Mouse (Mus musculus) 3T3-L1 (cell line): ENCODE results near the gene Itpr1.
"Not testable (repeated sequence)": the region's sequence is repeated elsewhere in the genome, so short reads cannot be mapped to it uniquely, and the experiment has no call there.

Source experiments
- DNase-seq: peaks from one replicate; pipeline ENCODE4 v3.0.0-alpha.2; 2015; ENCODE audit warnings: low read depth, low spot score

Itpr1 gene

GRCm38 (mm10) chr6:108545464-108545863 is 332.6 kb downstream of the Itpr1 start:
- DNase-seq, result no peak

DNA sequence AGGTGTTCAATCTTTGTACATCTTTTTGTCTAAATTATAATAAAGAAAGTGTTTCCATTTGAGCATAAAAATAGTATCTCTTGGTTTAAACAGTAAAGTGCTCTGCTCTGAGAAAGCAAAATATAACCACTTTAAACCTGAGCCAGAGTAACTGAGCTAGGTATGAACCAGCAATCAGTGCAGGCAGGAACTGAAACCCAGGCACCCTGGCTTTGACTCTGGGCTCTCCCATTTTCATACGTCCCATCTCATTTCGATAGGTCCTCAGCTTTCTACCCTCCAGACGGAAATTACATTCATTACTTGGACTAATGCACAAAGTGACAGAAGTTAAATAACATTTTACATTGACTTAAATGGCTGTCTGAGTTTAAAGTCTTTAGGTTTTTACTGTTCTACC is 335.5 kb downstream of the Itpr1 start:
- no peak for DNase-seq

- DNase-seq, result no peak
Observed at GRCm38 (mm10) chr6:108549495-108549935, 336.6 kb downstream of the Itpr1 start.

DNA sequence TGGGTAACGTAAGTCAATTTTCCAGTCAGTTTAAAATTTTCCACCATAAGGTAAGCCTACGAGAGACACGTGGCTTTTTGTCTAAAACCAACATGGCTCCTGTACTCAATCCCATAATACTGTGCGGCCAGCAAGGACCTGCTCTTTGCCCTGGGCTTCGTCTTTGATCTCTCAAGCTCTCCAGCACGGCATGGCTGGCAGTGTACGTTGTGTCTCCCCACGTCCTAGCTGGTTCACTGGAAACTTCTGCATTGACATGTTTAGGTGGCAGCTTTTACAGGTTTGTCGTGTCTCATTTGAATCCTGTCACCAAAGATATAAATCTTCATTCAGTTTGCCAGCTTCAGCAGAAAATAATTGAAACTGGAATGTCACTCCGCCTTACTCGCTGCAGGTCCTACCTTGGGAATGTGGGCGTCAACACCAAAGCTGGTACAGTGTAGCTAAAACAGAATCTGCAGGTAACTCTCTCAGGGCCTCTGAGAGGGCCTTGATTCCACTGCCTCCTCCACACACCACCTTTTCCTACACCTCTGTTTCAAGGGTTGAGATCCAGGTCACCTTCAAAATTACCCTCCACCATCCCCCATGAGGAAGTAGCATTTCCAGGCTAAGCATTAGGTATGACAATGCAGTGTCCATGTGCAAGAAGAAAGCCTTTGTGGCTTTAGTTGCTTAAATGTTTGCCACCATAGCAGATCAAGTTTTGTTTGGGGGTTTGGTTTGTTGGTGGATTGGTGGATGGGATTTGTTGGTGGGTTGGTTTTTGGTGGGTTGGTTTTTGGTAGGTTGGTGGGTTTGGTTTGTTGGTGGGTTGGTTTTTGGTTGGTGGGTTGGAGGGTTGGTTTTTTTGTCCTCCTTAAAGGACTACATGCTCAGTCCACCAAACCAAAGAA is 339.1 kb downstream of the Itpr1 start:
- no peak for DNase-seq

DNA sequence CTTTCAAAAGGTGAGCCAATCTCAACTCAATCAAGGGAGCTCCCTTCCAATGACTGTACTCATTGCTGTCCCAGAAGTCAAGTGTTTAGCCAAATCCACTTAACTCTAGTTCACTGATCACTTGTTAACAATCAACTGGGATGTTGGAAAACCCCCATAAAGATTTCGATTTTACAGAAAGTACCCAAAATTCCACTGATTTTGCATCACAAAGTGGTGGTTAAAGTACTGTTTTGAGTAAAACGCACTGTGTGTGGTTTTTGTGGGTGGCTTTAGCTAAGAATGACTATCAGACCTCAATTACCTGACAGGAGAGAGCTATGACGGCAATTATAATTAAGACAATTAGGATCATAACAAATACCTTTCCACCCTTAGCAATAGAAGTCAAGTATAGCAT is 340.1 kb downstream of the Itpr1 start:
- DNase-seq, result no peak

- no peak for DNase-seq
Observed at GRCm38 (mm10) chr6:108553536-108553935, 340.6 kb downstream of the Itpr1 start.

- no peak for DNase-seq
Observed at GRCm38 (mm10) chr6:108554389-108554788, 341.5 kb downstream of the Itpr1 start.

GRCm38 (mm10) chr6:108554878-108555277 is 342.0 kb downstream of the Itpr1 start:
- no peak for DNase-seq

- DNase-seq, result peak; percentile 66
Observed at GRCm38 (mm10) chr6:108557576-108558322, 344.9 kb downstream of the Itpr1 start.

DNA sequence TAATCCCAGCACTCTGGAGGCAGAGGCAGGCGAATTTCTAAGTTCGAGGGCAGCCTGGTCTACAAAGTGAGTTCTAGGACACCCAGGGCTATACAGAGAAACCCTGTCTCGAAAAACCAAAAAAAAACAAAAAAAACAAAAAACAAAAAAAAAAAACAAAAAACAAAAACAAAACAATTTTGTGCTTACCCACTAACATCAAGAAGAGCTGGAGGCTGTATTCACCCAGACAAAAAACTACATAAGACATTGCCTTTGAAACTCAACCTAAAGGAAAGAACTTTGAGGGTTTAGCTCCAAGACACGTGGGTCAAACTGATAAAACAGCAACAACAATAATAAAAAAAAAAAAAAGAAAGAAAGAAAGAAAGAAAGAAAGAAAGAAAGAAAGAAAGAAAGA is 346.3 kb downstream of the Itpr1 start:
- not testable (repeated sequence) for DNase-seq

DNA sequence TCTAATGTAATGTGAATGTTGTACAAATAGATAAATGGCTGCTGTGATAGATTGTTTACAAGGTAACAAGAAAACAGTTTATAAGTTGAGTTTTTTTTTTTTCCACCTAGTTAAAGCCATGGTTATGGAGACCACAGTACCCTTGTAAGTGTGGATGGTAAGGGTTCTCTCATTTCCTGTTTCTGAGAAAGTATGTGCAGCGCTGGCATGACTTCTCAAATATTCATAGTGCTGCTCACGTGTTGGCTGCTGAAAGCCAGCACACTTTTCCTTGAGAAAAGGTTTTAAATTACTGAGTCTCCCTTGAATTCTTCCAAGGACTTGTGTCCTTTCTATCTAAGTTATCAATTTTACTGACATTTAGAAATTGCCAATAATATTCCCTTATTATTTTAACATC is 350.1 kb downstream of the Itpr1 start:
- no peak for DNase-seq

- not testable (repeated sequence) for DNase-seq
Observed at GRCm38 (mm10) chr6:108565447-108565846, 352.6 kb downstream of the Itpr1 start.

- no peak for DNase-seq
Observed at GRCm38 (mm10) chr6:108566549-108566948, 353.7 kb downstream of the Itpr1 start.

DNA sequence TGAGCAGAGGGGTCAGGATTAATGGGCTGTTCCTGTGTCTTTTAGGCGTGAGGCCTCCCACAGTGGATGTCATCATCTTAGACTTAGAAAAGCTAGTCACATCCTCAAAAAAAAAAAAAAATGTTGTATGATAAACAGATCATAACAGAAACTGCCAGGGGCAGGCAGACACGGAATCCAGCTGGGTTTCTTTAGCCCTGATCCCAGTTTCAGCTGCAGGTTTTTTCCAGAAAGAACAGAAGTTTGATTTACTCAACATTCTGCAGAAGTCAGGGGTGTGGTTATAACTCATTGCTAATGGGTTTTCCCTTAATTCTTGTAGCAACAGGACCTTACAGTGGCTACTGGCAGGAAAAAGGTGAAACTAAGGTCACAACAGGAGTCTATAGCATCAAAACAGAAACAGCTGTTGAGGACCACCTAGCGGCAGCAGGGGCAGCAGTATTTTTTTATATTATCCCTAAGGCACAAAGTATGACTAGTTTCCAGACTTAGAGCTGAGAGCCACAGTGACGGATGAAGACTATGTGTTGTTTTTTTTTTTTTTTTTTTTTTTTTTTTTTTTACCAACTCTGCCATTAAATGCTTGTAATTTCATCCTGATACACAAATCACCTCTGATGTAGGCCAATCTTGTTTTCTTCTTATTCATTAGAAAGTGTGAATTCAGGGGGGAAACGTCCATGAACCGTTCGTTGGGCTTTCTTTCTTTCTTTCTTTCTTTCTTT is 356.7 kb downstream of the Itpr1 start:
- peak; percentile 82 for DNase-seq

GRCm38 (mm10) chr6:108570351-108571041 is 357.6 kb downstream of the Itpr1 start:
- peak; percentile 79 for DNase-seq

GRCm38 (mm10) chr6:108571042-108571590 is 358.2 kb downstream of the Itpr1 start:
- peak; percentile 39 for DNase-seq

GRCm38 (mm10) chr6:108572646-108573045 is 359.8 kb downstream of the Itpr1 start:
- DNase-seq, result no peak

- DNase-seq, result no peak
Observed at GRCm38 (mm10) chr6:108577056-108577455, 364.2 kb downstream of the Itpr1 start.

- DNase-seq, result no peak
Observed at GRCm38 (mm10) chr6:108588426-108588825, 375.5 kb downstream of the Itpr1 start.

- DNase-seq, result no peak
Observed at GRCm38 (mm10) chr6:108592227-108592626, 379.3 kb downstream of the Itpr1 start.

GRCm38 (mm10) chr6:108592636-108593035 is 379.7 kb downstream of the Itpr1 start:
- DNase-seq, result no peak
